Mouse (Mus musculus) CH12.LX (cell line): ENCODE results near the gene Pdlim5.

ENCODE experiments used
- CHD1 ChIP-seq: IDR thresholded peaks from 2 replicates; pipeline ENCODE4 v1.6.1; 2012; ENCODE audit warnings: low read depth, low read length, improper control_type of control experiment, inconsistent platforms
- CTCF ChIP-seq, 2 experiments: IDR thresholded peaks in 1 of 2; conservative IDR thresholded peaks in 1 of 2; 2 replicates each; pipeline ENCODE4 v1.5.1; 2011 to 2012; ENCODE audit warnings: low read depth in 2 of 2, low read length in 2 of 2, improper control_type of control experiment in 1 of 2, inconsistent platforms in 1 of 2, mild to moderate bottlenecking in 1 of 2, moderate library complexity in 1 of 2
- EP300 ChIP-seq: IDR thresholded peaks from 2 replicates; pipeline ENCODE4 v1.6.1; 2011; ENCODE audit warnings: low read length, improper control_type of control experiment
- JUND ChIP-seq: conservative IDR thresholded peaks from 2 replicates; pipeline ENCODE4 v1.6.1; 2011; ENCODE audit warnings: low read depth, low read length, improper control_type of control experiment
- MAFK ChIP-seq: IDR thresholded peaks from 2 replicates; pipeline ENCODE4 v1.6.1; 2011; ENCODE audit warnings: low read length, improper control_type of control experiment; ENCODE audit not compliant: insufficient replicate concordance
- MEF2A ChIP-seq: IDR thresholded peaks from 2 replicates; pipeline ENCODE4 v1.6.1; 2014; ENCODE audit warnings: low read depth, mild to moderate bottlenecking, inconsistent platforms, low read length, improper control_type of control experiment, borderline replicate concordance
- NRF1 ChIP-seq: IDR thresholded peaks from 2 replicates; pipeline ENCODE4 v1.6.1; 2014; ENCODE audit warnings: low read depth, mild to moderate bottlenecking, inconsistent platforms, low read length, improper control_type of control experiment, moderate library complexity
- POLR2A ChIP-seq: IDR thresholded peaks from 2 replicates; pipeline ENCODE4 v1.6.1; 2011; ENCODE audit warnings: low read depth, mild to moderate bottlenecking, improper control_type of control experiment, low read length
- POLR2AphosphoS2 ChIP-seq: IDR thresholded peaks from 2 replicates; pipeline ENCODE4 v1.6.1; 2011; ENCODE audit warnings: low read depth, low read length, improper control_type of control experiment
- SIN3A ChIP-seq: IDR thresholded peaks from 2 replicates; pipeline ENCODE4 v1.6.1; 2012; ENCODE audit warnings: low read length, improper control_type of control experiment, inconsistent platforms
- SMC3 ChIP-seq: IDR thresholded peaks from 2 replicates; pipeline ENCODE4 v1.6.1; 2011; ENCODE audit warnings: low read depth, low read length, improper control_type of control experiment
- TCF12 ChIP-seq: IDR thresholded peaks from 2 replicates; pipeline ENCODE4 v1.6.1; 2014; ENCODE audit warnings: low read depth, mild to moderate bottlenecking, inconsistent platforms, low read length, improper control_type of control experiment
- ZMIZ1 ChIP-seq: IDR thresholded peaks from 2 replicates; pipeline ENCODE4 v1.6.1; 2012; ENCODE audit warnings: low read depth, mild to moderate bottlenecking, inconsistent platforms, low read length, improper control_type of control experiment
- ZNF384 ChIP-seq: IDR thresholded peaks from 2 replicates; pipeline ENCODE4 v1.6.1; 2012; ENCODE audit warnings: low read depth, low read length, improper control_type of control experiment, inconsistent platforms

DNA sequence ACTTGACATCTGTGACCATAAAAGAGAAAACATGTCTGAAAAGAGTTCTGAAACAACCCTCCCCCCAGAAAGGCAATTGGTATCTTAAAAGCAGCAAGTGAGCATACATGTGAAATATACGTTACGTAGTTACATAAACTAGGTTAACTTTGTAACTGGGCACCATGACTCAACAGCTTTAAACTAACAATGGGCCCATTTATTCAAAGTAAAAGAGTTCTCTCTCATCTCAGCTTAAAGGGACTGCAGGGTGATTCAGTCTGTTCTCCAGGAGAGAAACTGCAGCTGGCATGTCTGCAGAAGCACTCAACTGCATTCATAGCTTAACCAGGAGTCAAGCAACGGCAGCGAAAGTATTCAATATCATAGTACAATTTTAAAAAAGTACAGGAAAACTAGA is 7.3 kb downstream of the Pdlim5 start:
- TF ChIP-seq ZMIZ1, result no peak
- no peak for TF ChIP-seq CTCF (conservative IDR thresholded peaks at IDR 0.05 in 1 of 2, IDR thresholded peaks at IDR 0.05 in 1 of 2; ENCODE audit: low read depth in 2 of 2, low read length in 2 of 2)
- TF ChIP-seq POLR2A, result no peak
- TF ChIP-seq POLR2AphosphoS2, result no peak
- no peak for TF ChIP-seq ZNF384
- no peak for TF ChIP-seq MAFK
- no peak for TF ChIP-seq EP300
- no peak for TF ChIP-seq TCF12
- TF ChIP-seq SIN3A, result no peak
- TF ChIP-seq CHD1, result no peak
- no peak for TF ChIP-seq NRF1
- TF ChIP-seq JUND, result no peak
- no peak for TF ChIP-seq MEF2A
- TF ChIP-seq SMC3, result no peak
